Mouse (Mus musculus) forebrain, embryonic 16.5 days (tissue): ENCODE results near the gene Hadh. TPM values are rescaled to one million over a fixed set of nuclear protein-coding genes. Genes with fewer than 3 reads are reported as not detected.

ENCODE experiments used
- ATAC-seq: fragments of 200-750 bp; cut with Nextera tagmentation; 2 replicates; pipeline ENCODE4 v1.8.0; 2017; ENCODE audit warnings: mild to moderate bottlenecking, moderate library complexity
- H3K27ac ChIP-seq: fragments of 300-500 bp; sonication (generic); 2 replicates; pipeline ENCODE4 v1.5.1; 2014; ENCODE audit warnings: low read length, control low read depth
- H3K27me3 ChIP-seq: fragments of 300-500 bp; sonication (generic); replicated peaks from 2 replicates; pipeline ENCODE4 v1.6.1; 2014; ENCODE audit warnings: low read length; ENCODE audit not compliant: control insufficient read depth, insufficient read depth
- H3K36me3 ChIP-seq: fragments of 300-500 bp; sonication (generic); 2 replicates; pipeline ENCODE4 v1.6.1; 2014; ENCODE audit not compliant: control insufficient read depth, insufficient read depth
- H3K4me1 ChIP-seq: fragments of 300-500 bp; sonication (generic); replicated peaks from 2 replicates; pipeline ENCODE4 v1.6.1; 2014; ENCODE audit warnings: low read length; ENCODE audit not compliant: control insufficient read depth, insufficient read depth
- H3K4me2 ChIP-seq: fragments of 300-500 bp; sonication (generic); 2 replicates; pipeline ENCODE4 v1.6.1; 2014; ENCODE audit warnings: mild to moderate bottlenecking, low read length, control low read depth
- H3K4me3 ChIP-seq: fragments of 300-500 bp; sonication (generic); replicated peaks from 2 replicates; pipeline ENCODE4 v1.5.1; 2014; ENCODE audit warnings: mild to moderate bottlenecking, low read length, control low read depth
- H3K9ac ChIP-seq: fragments of 300-500 bp; sonication (generic); replicated peaks from 2 replicates; pipeline ENCODE4 v1.6.1; 2014; ENCODE audit warnings: low read depth, low read length, control low read depth
- H3K9me3 ChIP-seq: fragments of 300-500 bp; sonication (generic); 2 replicates; pipeline ENCODE4 v1.6.1; 2016; ENCODE audit warnings: low read length; ENCODE audit not compliant: control insufficient read depth
- WGBS: fragments of 180-500 bp; shearing (Covaris S2); extraction: QIAGEN DNeasy Blood & Tissue Kit; methylation state at CpG from one replicate; pipeline ENCODE4 v1.1.7; 2014; 5-methylcytosine and 5-hydroxymethylcytosine counted together
- polyA plus RNA-seq: library from polyadenylated mRNA; unstranded; fragments of >200 nt; fragmentation: Nextera tagmentation; extraction: Ambion mirVana; gene quantifications from 2 replicates; pipeline ENCODE4 v1.2.1, GENCODE M21; 2015

Gene Hadh
- polyA plus RNA-seq, 1 experiment from 2014 or later, result 20.1 TPM

DNA sequence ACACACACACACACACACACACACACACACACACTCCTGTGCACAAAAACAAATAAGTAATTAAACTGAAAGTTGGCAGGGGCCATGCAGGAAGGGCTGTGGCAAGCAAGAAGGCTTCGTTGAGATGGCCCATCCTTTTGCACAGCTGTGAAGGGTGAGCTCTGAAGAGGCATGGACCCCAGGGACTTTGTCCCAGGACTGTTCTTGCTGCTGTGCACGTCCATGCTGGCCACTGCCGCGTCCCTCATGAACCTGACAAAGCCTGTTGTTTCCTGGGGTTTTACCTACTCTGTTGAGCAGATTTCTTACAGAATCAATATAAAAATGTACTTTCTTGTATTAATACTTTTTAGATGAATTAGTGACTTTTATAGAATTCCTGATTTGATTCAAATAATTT lies 20.0 kb upstream of the Hadh start:
- 82% methylated on average over 4 of the region's 4 CpGs for WGBS
- H3K27ac ChIP-seq, result no peak overlapping the region
- H3K9me3 ChIP-seq, result no peaks in the 10 kb centered on the region
- no peaks in the 10 kb centered on the region for H3K27me3 ChIP-seq
- no peak overlapping the region for H3K4me3 ChIP-seq
- H3K4me2 ChIP-seq, result no peak overlapping the region
- no peak for ATAC-seq
- H3K36me3 ChIP-seq, result no peaks in the 10 kb centered on the region
- H3K4me1 ChIP-seq, result no peaks in the 10 kb centered on the region
- no peak overlapping the region for H3K9ac ChIP-seq

DNA sequence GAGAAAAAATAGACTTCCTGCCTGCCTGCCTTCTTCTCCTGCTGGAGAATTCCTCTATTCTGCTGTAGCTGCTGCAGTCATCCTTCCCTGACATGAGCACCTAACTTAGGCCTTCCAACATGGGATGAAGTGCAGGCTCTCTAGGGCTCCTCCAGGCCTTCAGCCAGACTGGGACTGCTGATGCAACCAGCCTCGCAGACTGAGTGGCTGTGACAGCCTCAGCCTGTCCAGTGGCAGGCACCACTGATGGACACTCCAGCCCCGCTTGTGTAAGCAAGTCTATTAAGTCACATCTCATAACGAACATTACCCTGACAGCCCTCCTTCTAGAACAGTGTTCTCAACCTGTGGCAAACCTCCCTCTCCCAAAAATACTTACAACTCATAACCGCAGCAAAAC lies 2.2 kb upstream of the Hadh start:
- no peak for ATAC-seq
- H3K9ac ChIP-seq, result no peak overlapping the region
- H3K36me3 ChIP-seq, result no peaks in the 10 kb centered on the region
- no peaks in the 10 kb centered on the region for H3K9me3 ChIP-seq
- peaks cover 7% of the 10 kb centered on the region for H3K4me1 ChIP-seq
- WGBS, result 89% methylated on average over 4 of the region's 4 CpGs
- no peak overlapping the region for H3K27ac ChIP-seq
- H3K4me3 ChIP-seq, result no peak overlapping the region
- no peak overlapping the region for H3K4me2 ChIP-seq
- no peaks in the 10 kb centered on the region for H3K27me3 ChIP-seq

DNA sequence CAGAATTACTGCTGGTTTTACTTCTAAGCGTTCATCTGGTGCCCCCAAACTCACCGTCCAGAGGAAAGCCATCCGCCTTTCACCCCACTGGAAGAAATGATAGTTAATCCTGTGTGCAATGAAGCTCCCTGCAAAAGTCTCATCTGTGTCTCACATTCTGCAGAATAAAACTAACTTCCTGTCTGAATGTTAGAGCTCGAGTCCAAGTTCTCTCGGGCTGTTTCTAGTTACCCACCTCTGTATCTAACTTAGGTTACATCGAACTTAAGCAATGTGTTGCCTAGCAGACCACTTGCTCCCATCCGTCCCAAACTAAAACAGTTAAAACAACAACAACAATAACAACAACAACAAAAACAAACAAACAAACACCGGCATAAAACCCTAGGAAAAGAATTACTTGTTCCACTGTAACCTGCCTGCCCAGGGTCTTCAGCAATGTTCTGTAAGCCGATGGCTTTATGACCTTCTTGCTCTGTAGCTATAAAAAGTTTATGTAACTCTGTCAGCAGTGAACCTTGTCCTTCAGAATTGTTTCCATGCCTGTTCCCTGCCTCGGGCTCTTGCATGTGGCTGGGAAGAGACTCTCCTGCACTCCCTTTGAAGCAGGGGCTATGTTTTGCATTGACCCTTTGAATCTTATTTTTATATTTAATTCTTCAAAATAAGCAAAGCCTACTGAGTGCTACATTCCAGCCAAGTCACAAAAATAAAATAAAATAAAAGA lies 636 bp upstream of the Hadh start:
- WGBS, result 59% methylated on average over 10 of the region's 10 CpGs
- Histone ChIP-seq H3K4me3 (peak overlapping the region; percentile 55), H3K27me3 (no peaks in the 10 kb centered on the region), H3K4me1 (peaks cover 7% of the 10 kb centered on the region), H3K36me3 (no peaks in the 10 kb centered on the region), H3K27ac (no peak overlapping the region), H3K9ac (peak overlapping the region; percentile 64; the same call in 1 of the 2 replicates), H3K4me2 (peak overlapping the region; percentile 70), H3K9me3 (no peaks in the 10 kb centered on the region)
- ATAC-seq, result no peak; the same call in 1 of the 2 replicates

DNA sequence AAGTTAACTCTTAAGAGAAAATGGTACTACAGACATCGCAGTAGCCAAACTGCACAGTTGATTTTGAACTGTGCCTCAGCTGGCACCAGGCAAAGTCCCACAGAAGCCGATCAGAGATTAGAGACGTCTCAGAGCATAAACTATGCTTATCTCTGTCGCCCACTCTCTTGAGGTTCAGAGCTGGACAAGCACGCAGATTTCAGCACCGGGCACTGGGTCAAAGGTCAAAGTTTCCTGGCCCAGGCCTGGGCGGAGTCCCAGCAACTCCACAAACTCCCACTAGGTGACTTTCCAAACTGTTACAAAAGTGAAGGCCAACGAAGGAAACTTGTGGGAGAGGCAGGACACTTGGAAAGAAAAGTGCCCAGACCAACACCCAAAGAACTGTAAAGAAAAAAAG lies 744 bp downstream of the Hadh start:
- ATAC-seq, result no peak
- Histone ChIP-seq H3K27me3 (no peaks in the 10 kb centered on the region), H3K4me2 (peak overlapping the region; percentile 70), H3K4me3 (peak overlapping the region; percentile 55), H3K9ac (no peak overlapping the region), H3K4me1 (peaks cover 7% of the 10 kb centered on the region), H3K27ac (no peak overlapping the region), H3K9me3 (no peaks in the 10 kb centered on the region), H3K36me3 (no peaks in the 10 kb centered on the region)
- WGBS, result 4% methylated on average over 8 of the region's 8 CpGs

DNA sequence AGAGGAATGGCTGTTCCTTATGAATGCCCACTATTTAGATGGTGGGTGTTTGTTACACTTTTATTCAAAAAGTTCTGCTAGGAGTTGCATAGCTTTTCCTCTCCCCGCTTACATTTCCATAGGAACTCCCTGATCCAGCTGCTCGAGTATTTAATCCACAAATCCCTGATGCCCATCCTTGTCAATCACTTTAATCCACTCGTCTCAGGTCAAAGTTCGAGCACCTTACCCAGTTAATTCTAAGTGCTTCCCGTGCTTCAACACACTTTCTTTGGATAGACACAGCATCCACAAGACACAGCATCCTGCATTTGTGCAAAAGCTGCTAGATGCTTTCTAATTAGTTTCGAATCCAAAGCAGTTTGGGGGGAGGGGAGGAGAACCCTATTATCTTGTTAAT lies 1.5 kb downstream of the Hadh start:
- H3K27me3 ChIP-seq, result no peaks in the 10 kb centered on the region
- H3K4me2 ChIP-seq, result no peak overlapping the region
- peaks cover 7% of the 10 kb centered on the region for H3K4me1 ChIP-seq

DNA sequence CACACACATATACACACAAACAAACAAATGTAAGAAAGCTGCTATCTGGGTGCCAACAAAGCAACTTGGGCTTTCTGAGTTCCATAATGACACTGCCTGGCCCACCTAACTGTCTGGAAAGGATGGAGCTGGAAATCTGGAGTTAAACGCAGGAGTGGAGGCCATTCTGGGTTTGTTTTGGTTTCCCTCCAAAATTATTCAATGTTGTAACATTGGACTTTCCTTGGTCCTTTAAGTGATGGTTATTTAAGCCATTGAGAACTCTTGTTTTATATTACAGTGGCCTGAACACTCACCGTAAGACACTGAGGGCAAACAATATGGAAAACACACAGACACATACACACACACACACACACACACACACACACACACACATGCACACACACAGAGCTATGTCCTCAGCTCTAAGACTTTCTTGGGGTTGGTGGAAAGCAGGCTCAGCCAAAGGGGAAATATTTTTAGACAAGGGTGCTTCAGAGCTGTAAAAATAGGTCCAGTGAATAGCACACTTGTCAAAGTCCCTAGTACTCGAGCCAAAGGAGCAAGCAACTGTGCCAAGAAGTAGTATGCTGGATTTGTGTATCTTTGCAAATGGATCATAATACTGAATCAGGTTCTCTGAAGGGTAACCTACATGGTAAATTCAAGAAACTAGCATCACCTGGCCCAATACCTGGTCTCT lies 5.4 kb downstream of the Hadh start:
- Histone ChIP-seq H3K27ac (no peak overlapping the region), H3K9me3 (no peaks in the 10 kb centered on the region), H3K36me3 (no peaks in the 10 kb centered on the region), H3K9ac (no peak overlapping the region), H3K4me1 (peaks cover 3% of the 10 kb centered on the region; the same call in 1 of the 2 replicates), H3K4me2 (no peak overlapping the region), H3K4me3 (no peak overlapping the region), H3K27me3 (no peaks in the 10 kb centered on the region)
- 81% methylated on average over 3 of the region's 3 CpGs for WGBS
- ATAC-seq, result no peak

More for the DNA sequence above, 1.5 kb downstream of the Hadh start:
- ATAC-seq, result no peak
- WGBS, result 16% methylated on average over 6 of the region's 6 CpGs
- no peak overlapping the region for H3K27ac ChIP-seq
- H3K9ac ChIP-seq, result no peak overlapping the region
- no peaks in the 10 kb centered on the region for H3K9me3 ChIP-seq
- H3K36me3 ChIP-seq, result no peaks in the 10 kb centered on the region
- no peak overlapping the region for H3K4me3 ChIP-seq

DNA sequence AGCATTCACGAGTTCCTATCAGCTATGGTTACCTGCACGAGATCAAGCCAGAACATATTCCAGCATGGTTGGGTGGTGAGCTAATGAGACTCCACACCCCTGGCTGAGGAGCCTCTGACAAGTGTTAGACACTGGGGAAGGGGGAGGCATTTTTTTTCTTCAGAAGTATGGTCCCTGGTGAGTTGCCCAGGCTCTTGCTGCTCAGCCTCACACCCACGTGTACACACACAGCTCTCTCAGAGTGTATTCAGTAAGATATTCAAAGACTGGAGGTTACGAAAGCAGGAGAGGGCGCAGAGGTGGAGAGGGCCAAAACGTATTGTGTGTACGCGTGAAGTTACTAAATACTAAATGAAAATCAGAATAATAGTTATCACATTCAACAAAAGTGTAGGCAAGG lies 6.4 kb downstream of the Hadh start:
- 94% methylated on average over 8 of the region's 8 CpGs for WGBS
- H3K27me3 ChIP-seq, result no peaks in the 10 kb centered on the region
- no peaks in the 10 kb centered on the region for H3K36me3 ChIP-seq
- H3K4me1 ChIP-seq, result no peaks in the 10 kb centered on the region
- no peak overlapping the region for H3K4me3 ChIP-seq
- no peak overlapping the region for H3K4me2 ChIP-seq
- no peak overlapping the region for H3K27ac ChIP-seq
- H3K9ac ChIP-seq, result no peak overlapping the region
- ATAC-seq, result no peak
- H3K9me3 ChIP-seq, result 0 out of 2 replicates have a peak, but pooled peaks cover 2% of the 10 kb centered on the region

DNA sequence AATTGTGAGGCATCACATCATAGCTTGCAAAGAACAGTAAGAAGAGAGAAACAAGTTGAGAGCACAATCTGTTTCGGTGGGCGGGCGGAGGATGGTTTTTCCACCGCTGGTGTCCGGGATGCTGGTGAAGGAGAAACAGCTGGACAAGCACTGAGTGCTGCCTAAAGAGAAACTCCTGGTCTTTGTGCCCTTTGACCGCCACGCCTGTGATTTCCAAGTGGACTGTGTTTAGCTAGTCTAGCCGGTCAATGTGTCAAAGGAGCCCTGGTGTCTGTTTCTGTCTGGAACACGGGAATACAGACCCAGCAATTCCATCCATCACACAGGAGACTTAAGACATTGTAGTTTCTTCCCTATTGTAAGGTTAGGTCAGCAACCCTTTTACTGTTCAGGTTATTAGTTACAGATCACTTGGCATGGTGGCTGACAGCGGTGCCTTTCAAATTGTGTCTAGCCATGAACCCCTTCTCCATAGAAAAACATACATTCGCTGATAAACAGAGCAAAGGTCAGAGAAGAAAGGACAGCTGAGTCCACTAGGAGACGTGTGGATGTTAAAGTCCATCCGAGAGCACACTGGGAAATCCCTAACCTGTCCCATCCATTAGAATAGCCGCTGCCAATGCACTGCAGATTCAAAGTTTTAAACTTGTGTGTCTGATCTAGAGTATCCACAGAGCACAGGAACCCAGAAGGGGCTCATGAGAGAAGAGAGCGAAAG lies 8.0 kb downstream of the Hadh start:
- Histone ChIP-seq H3K9ac (no peak overlapping the region), H3K4me2 (no peak overlapping the region), H3K27ac (no peak overlapping the region), H3K9me3 (0 out of 2 replicates have a peak, but pooled peaks cover 2% of the 10 kb centered on the region), H3K36me3 (no peaks in the 10 kb centered on the region), H3K4me3 (no peak overlapping the region), H3K4me1 (no peaks in the 10 kb centered on the region), H3K27me3 (no peaks in the 10 kb centered on the region)
- no peak for ATAC-seq
- WGBS, result 84% methylated on average over 15 of the region's 15 CpGs

DNA sequence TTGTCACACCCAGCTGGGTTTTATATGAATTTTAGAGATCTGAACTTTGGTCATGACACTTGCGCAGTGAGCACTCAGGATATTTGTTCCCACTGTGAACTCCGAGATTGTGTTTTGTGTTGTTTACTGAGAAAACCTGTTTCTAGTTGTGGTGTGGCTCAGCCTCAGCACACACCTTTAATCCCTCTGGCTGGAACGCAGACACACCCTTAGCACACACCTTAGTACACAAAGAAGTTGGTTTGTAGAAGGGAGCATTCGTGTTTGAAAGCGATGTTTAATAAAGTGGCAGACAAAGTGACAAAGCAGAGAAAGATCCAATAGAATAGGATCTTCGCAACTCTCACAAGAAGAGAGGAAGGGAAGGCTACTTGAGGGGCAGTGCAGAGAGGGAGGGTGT lies 11.5 kb downstream of the Hadh start:
- no peaks in the 10 kb centered on the region for H3K36me3 ChIP-seq
- H3K4me1 ChIP-seq, result no peaks in the 10 kb centered on the region
- H3K27ac ChIP-seq, result no peak overlapping the region
- H3K4me3 ChIP-seq, result no peak overlapping the region
- no peaks in the 10 kb centered on the region for H3K27me3 ChIP-seq
- ATAC-seq, result no peak
- H3K4me2 ChIP-seq, result no peak overlapping the region
- H3K9me3 ChIP-seq, result 0 out of 2 replicates have a peak, but pooled peaks cover 2% of the 10 kb centered on the region
- no peak overlapping the region for H3K9ac ChIP-seq
- WGBS, result 94% methylated on average over 6 of the region's 6 CpGs
